Mouse (Mus musculus) MEL (cell line): ENCODE measurements around the gene Axdnd1. TPM values are rescaled to one million over a fixed set of nuclear protein-coding genes. Genes with fewer than 3 reads are reported as not detected.
A peak's percentile ranks its signal among the peaks of the same experiment; 100 is the strongest.

ENCODE experiments used
- DNase-seq: peaks from one replicate; pipeline ENCODE4 v3.0.0; 2011; ENCODE audit warnings: low read depth, low spot score
- H3K27ac ChIP-seq: 2 replicates; pipeline ENCODE4 v1.5.1; 2012; ENCODE audit warnings: low read depth, mild to moderate bottlenecking, control low read depth, low read length, moderate library complexity; ENCODE audit not compliant: control insufficient read depth
- H3K27me3 ChIP-seq, 2 experiments: fragments of 150-350 bp in 1 of 2; sonication (generic) in 1 of 2; 2 replicates each; pipeline ENCODE4 v1.6.1; 2012; ENCODE audit warnings: low read length in 2 of 2, mild to moderate bottlenecking in 2 of 2, improper control_type of control experiment in 1 of 2, moderate library complexity in 1 of 2; ENCODE audit not compliant: insufficient read depth in 2 of 2, control insufficient read depth in 1 of 2
- H3K36me3 ChIP-seq, 2 experiments: 2 replicates each; pipeline ENCODE4 v1.6.1; 2012 to 2014; ENCODE audit warnings: low read length in 2 of 2, improper control_type of control experiment in 1 of 2, inconsistent platforms in 1 of 2, mild to moderate bottlenecking in 1 of 2; ENCODE audit not compliant: insufficient read depth in 2 of 2, control insufficient read depth in 1 of 2
- H3K4me1 ChIP-seq, 2 experiments: fragments of 150-350 bp in 1 of 2; sonication (generic) in 1 of 2; 2 replicates each; pipeline ENCODE4 v1.6.1; 2012; ENCODE audit warnings: low read length in 2 of 2, improper control_type of control experiment in 1 of 2, mild to moderate bottlenecking in 1 of 2; ENCODE audit not compliant: insufficient read depth in 2 of 2, control insufficient read depth in 1 of 2
- H3K4me3 ChIP-seq, 2 experiments: fragments of 150-350 bp in 1 of 2; sonication (generic) in 1 of 2; 2 replicates each; pipeline ENCODE4 v1.5.1; 2012; ENCODE audit warnings: low read depth in 2 of 2, low read length in 2 of 2, mild to moderate bottlenecking in 2 of 2, moderate library complexity in 2 of 2, control low read depth in 1 of 2, improper control_type of control experiment in 1 of 2; ENCODE audit not compliant: control insufficient read depth in 1 of 2, insufficient read depth in 1 of 2
- H3K79me2 ChIP-seq: 2 replicates; pipeline ENCODE4 v1.6.1; 2012; ENCODE audit warnings: mild to moderate bottlenecking, low read length, moderate library complexity; ENCODE audit not compliant: control insufficient read depth, poor library complexity, insufficient read depth
- H3K9ac ChIP-seq: 2 replicates; pipeline ENCODE4 v1.6.1; 2012; ENCODE audit warnings: low read depth, mild to moderate bottlenecking, control low read depth, low read length, moderate library complexity; ENCODE audit not compliant: control insufficient read depth, poor library complexity, severe bottlenecking
- H3K9me3 ChIP-seq: fragments of 150-350 bp; sonication (generic); replicated peaks from 2 replicates; pipeline ENCODE4 v1.6.1; 2012; ENCODE audit warnings: mild to moderate bottlenecking, low read length, improper control_type of control experiment, moderate library complexity; ENCODE audit not compliant: insufficient read depth
- BHLHE40 ChIP-seq: IDR thresholded peaks from 2 replicates; pipeline ENCODE4 v1.6.1; 2012; ENCODE audit warnings: low read depth, mild to moderate bottlenecking, inconsistent platforms, low read length, improper control_type of control experiment, borderline replicate concordance
- CHD1 ChIP-seq: IDR thresholded peaks from 2 replicates; pipeline ENCODE4 v1.6.1; 2012; ENCODE audit warnings: low read depth, mild to moderate bottlenecking, inconsistent platforms, low read length, improper control_type of control experiment
- CHD2 ChIP-seq: IDR thresholded peaks from 2 replicates; pipeline ENCODE4 v1.6.1; 2011; ENCODE audit warnings: low read length, improper control_type of control experiment
- E2F4 ChIP-seq: IDR thresholded peaks from 2 replicates; pipeline ENCODE4 v1.6.1; 2011; ENCODE audit warnings: low read depth, low read length, improper control_type of control experiment, borderline replicate concordance
- ELF1 ChIP-seq: IDR thresholded peaks from 2 replicates; pipeline ENCODE4 v1.6.1; 2014; ENCODE audit warnings: low read depth, mild to moderate bottlenecking, inconsistent platforms, low read length, improper control_type of control experiment, moderate library complexity
- EP300 ChIP-seq, 2 experiments: IDR thresholded peaks; 2 replicates each; pipeline ENCODE4 v1.6.1; 2011; ENCODE audit warnings: improper control_type of control experiment in 2 of 2, low read length in 2 of 2, low read depth in 1 of 2, mild to moderate bottlenecking in 1 of 2
- ETS1 ChIP-seq: IDR thresholded peaks from 2 replicates; pipeline ENCODE4 v1.6.1; 2012; ENCODE audit warnings: low read depth, mild to moderate bottlenecking, inconsistent platforms, low read length, improper control_type of control experiment, moderate library complexity
- GABPA ChIP-seq: IDR thresholded peaks from 2 replicates; pipeline ENCODE4 v1.6.1; 2012; ENCODE audit warnings: low read depth, mild to moderate bottlenecking, inconsistent platforms, low read length, improper control_type of control experiment, moderate library complexity
- GATA1 ChIP-seq: IDR thresholded peaks from 2 replicates; pipeline ENCODE4 v1.6.1; 2011; ENCODE audit warnings: low read depth, low read length, improper control_type of control experiment
- JUND ChIP-seq: IDR thresholded peaks from 2 replicates; pipeline ENCODE4 v1.6.1; 2011; ENCODE audit warnings: low read depth, mild to moderate bottlenecking, improper control_type of control experiment, low read length
- KAT2A ChIP-seq: conservative IDR thresholded peaks from 2 replicates; pipeline ENCODE4 v1.6.1; 2012; ENCODE audit warnings: low read depth, low read length, improper control_type of control experiment, inconsistent platforms
- MAZ ChIP-seq: IDR thresholded peaks from 2 replicates; pipeline ENCODE4 v1.6.1; 2012; ENCODE audit warnings: low read depth, mild to moderate bottlenecking, inconsistent platforms, low read length, improper control_type of control experiment
- MEF2A ChIP-seq: IDR thresholded peaks from 2 replicates; pipeline ENCODE4 v1.6.1; 2014; ENCODE audit warnings: low read depth, mild to moderate bottlenecking, inconsistent platforms, low read length, improper control_type of control experiment; ENCODE audit not compliant: poor library complexity, insufficient replicate concordance, severe bottlenecking; ENCODE audit errors: extremely low read depth
- MXI1 ChIP-seq: IDR thresholded peaks from 2 replicates; pipeline ENCODE4 v1.6.1; 2011; ENCODE audit warnings: mild to moderate bottlenecking, low read depth, low read length, improper control_type of control experiment
- NELFE ChIP-seq: IDR thresholded peaks from 2 replicates; pipeline ENCODE4 v1.6.1; 2011; ENCODE audit warnings: low read depth, low read length, improper control_type of control experiment
- NRF1 ChIP-seq: IDR thresholded peaks from 2 replicates; pipeline ENCODE4 v1.6.1; 2014; ENCODE audit warnings: low read depth, mild to moderate bottlenecking, inconsistent platforms, low read length, improper control_type of control experiment, moderate library complexity; ENCODE audit not compliant: poor library complexity, insufficient read depth, severe bottlenecking
- POLR2AphosphoS2 ChIP-seq: IDR thresholded peaks from 2 replicates; pipeline ENCODE4 v1.6.1; 2011; ENCODE audit warnings: low read length, improper control_type of control experiment
- RAD21 ChIP-seq: IDR thresholded peaks from 2 replicates; pipeline ENCODE4 v1.6.1; 2011; ENCODE audit warnings: mild to moderate bottlenecking, low read depth, low read length, improper control_type of control experiment
- RCOR1 ChIP-seq: IDR thresholded peaks from 2 replicates; pipeline ENCODE4 v1.6.1; 2012; ENCODE audit warnings: low read depth, mild to moderate bottlenecking, inconsistent platforms, low read length, improper control_type of control experiment
- SIN3A ChIP-seq: IDR thresholded peaks from 2 replicates; pipeline ENCODE4 v1.6.1; 2012; ENCODE audit warnings: low read length, improper control_type of control experiment, inconsistent platforms
- SMC3 ChIP-seq: IDR thresholded peaks from 2 replicates; pipeline ENCODE4 v1.6.1; 2011; ENCODE audit warnings: low read depth, low read length, improper control_type of control experiment
- TAL1 ChIP-seq: IDR thresholded peaks from 2 replicates; pipeline ENCODE4 v1.6.1; 2012; ENCODE audit warnings: mild to moderate bottlenecking, inconsistent platforms, low read length, moderate library complexity, mixed read lengths
- TBP ChIP-seq: IDR thresholded peaks from 2 replicates; pipeline ENCODE4 v1.8.0; 2011; ENCODE audit warnings: low read depth, low read length, improper control_type of control experiment
- TCF12 ChIP-seq: IDR thresholded peaks from 2 replicates; pipeline ENCODE4 v1.6.1; 2014; ENCODE audit warnings: low read depth, mild to moderate bottlenecking, inconsistent platforms, low read length, improper control_type of control experiment, moderate library complexity
- UBTF ChIP-seq: IDR thresholded peaks from 2 replicates; pipeline ENCODE4 v1.6.1; 2012; ENCODE audit warnings: low read depth, mild to moderate bottlenecking, inconsistent platforms, low read length, improper control_type of control experiment, moderate library complexity, borderline replicate concordance; ENCODE audit not compliant: insufficient read depth
- USF2 ChIP-seq, 2 experiments: IDR thresholded peaks; 2 replicates each; pipeline ENCODE4 v1.6.1; 2011 to 2012; ENCODE audit warnings: improper control_type of control experiment in 2 of 2, low read length in 2 of 2, borderline replicate concordance in 1 of 2, inconsistent platforms in 1 of 2, low read depth in 1 of 2, mild to moderate bottlenecking in 1 of 2; ENCODE audit not compliant: insufficient read depth in 1 of 2
- ZC3H11A ChIP-seq: IDR thresholded peaks from 2 replicates; pipeline ENCODE4 v1.6.1; 2012; ENCODE audit warnings: low read depth, mild to moderate bottlenecking, inconsistent platforms, low read length, improper control_type of control experiment
- ZKSCAN1 ChIP-seq: IDR thresholded peaks from 2 replicates; pipeline ENCODE4 v1.6.1; 2012; ENCODE audit warnings: low read depth, mild to moderate bottlenecking, inconsistent platforms, low read length, improper control_type of control experiment, moderate library complexity
- ZNF384 ChIP-seq: IDR thresholded peaks from 2 replicates; pipeline ENCODE4 v1.6.1; 2012; ENCODE audit warnings: low read depth, mild to moderate bottlenecking, inconsistent platforms, low read length, improper control_type of control experiment
- polyA plus RNA-seq, 2 experiments: library from polyadenylated mRNA; stranded (reverse) in 1 of 2; unstranded in 1 of 2; fragments of >175 nt in 1 of 2; fragments of >200 nt in 1 of 2; gene quantifications; 2 replicates each; pipeline versions ENCODE4 v1.2.1 to v1.2.4; 2012; ENCODE audit warnings: low replicate concordance in 2 of 2, low read depth in 1 of 2; ENCODE audit not compliant: insufficient read length in 2 of 2, insufficient read depth in 1 of 2, missing spikeins in 1 of 2
- total RNA-seq: library from RNA; depleted of rRNA; stranded (reverse); fragments of 300-350 nt; gene quantifications from 2 replicates; pipeline ENCODE4 v1.2.3, GENCODE M21; 2012

The Axdnd1 gene
- total and polyA plus RNA-seq, 3 experiments = 0.08 to 0.29 TPM; not detected in 1

DNA sequence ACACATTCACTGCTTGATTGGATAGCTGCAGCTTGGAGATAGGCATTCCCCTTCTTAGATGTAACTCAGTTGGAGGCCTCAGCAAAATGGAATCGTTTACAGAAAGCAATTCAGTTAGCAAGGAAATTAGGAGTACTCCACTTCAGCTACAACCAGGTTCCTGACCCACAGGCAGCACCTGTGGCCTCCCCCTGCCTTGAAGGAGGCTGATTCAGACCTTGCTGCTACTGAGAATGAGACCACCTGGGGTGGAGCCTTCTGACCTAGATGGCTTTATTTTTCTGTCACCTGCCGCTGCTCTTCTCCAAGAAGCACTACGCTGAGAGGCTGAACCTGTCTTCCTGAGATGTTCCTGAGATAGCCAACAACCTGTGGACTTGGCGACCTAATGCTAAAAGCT is 12.4 kb downstream of the Axdnd1 start:
- no peaks in the 10 kb centered on the region for H3K27me3 ChIP-seq
- H3K79me2 ChIP-seq = no peaks in the 10 kb centered on the region
- no peak for DNase-seq
- peaks cover 0 to 17% of the 10 kb centered on the region in 2 experiments; a peak in 2 of 4 replicates for H3K36me3 ChIP-seq
- H3K4me1 ChIP-seq = peaks cover 13% of the 10 kb centered on the region in 2 experiments
- H3K9ac ChIP-seq = no peak overlapping the region
- no peaks in the 10 kb centered on the region for H3K9me3 ChIP-seq
- H3K4me3 ChIP-seq = no peak overlapping the region
- peak overlapping the region; percentile 37; the same call in 1 of the 2 replicates for H3K27ac ChIP-seq
- TF ChIP-seq UBTF = no peak
- no peak for TF ChIP-seq ZNF384
- no peak for TF ChIP-seq KAT2A
- no peak for TF ChIP-seq TBP
- TF ChIP-seq TAL1 = no peak
- TF ChIP-seq MEF2A = no peak
- TF ChIP-seq SIN3A = no peak
- no peak for TF ChIP-seq NELFE
- TF ChIP-seq CHD2 = no peak
- no peak for TF ChIP-seq MAZ
- no peak for TF ChIP-seq SMC3
- TF ChIP-seq ELF1 = no peak
- TF ChIP-seq, all 39 proteins: peak for 0

DNA sequence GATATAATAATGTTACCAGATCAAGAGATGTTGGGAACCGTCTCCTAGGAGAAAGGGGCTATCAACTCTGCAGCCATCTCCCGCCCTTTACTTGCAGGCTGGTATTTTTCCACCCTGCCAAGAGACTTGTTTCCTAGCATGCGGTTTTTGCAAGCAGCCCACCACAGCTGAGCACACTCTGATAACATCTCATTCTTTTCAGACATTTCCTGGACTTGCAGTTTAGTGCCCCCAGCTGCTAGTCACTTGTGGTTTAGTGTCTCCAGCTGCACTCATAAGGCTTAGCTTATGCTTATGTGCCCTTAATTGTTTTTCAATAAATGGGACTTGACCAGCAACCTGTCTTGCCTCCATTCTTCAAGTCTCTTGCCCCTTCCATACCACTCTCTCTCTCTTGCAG is 13.0 kb downstream of the Axdnd1 start:
- H3K79me2 ChIP-seq = no peaks in the 10 kb centered on the region
- peaks cover 0 to 17% of the 10 kb centered on the region in 2 experiments; a peak in 2 of 4 replicates for H3K36me3 ChIP-seq
- peak overlapping the region in 1 of 2 experiments; percentile 28; a peak in 1 of 4 replicates for H3K4me3 ChIP-seq
- H3K4me1 ChIP-seq = peaks cover 13% of the 10 kb centered on the region in 2 experiments
- H3K27me3 ChIP-seq = no peaks in the 10 kb centered on the region
- peak overlapping the region; percentile 37; the same call in 1 of the 2 replicates for H3K27ac ChIP-seq
- H3K9ac ChIP-seq = no peak overlapping the region
- no peaks in the 10 kb centered on the region for H3K9me3 ChIP-seq
- peak; percentile 61 for DNase-seq
- TF ChIP-seq NELFE = no peak
- TF ChIP-seq USF2 (IDR thresholded peaks at IDR 0.05; ENCODE audit: borderline replicate concordance in 1 of 2, insufficient read depth in 1 of 2, low read depth in 1 of 2, low read length in 2 of 2) = no peak
- TF ChIP-seq TCF12 = peak; percentile 87
- no peak for TF ChIP-seq CHD1
- TF ChIP-seq SMC3 = no peak
- TF ChIP-seq KAT2A = no peak
- peak; percentile 99 for TF ChIP-seq ETS1
- TF ChIP-seq MAZ = peak; percentile 78; the same call in 1 of the 2 replicates
- peak; percentile 70 for TF ChIP-seq GATA1
- TF ChIP-seq E2F4 = no peak
- no peak for TF ChIP-seq GABPA
- TF ChIP-seq POLR2AphosphoS2 = no peak
- TF ChIP-seq EP300 (IDR thresholded peaks at IDR 0.05; ENCODE audit: low read depth in 1 of 2, low read length in 2 of 2) = peak; percentile 60 to 66; a peak in 3 of 4 replicates
- TF ChIP-seq TAL1 = peak; percentile 47
- TF ChIP-seq RAD21 = no peak; the same call in 1 of the 2 replicates
- no peak for TF ChIP-seq NRF1
- no peak for TF ChIP-seq TBP
- no peak; the same call in 1 of the 2 replicates for TF ChIP-seq CHD2
- no peak for TF ChIP-seq ZC3H11A
- TF ChIP-seq SIN3A = peak; percentile 73
- TF ChIP-seq ZKSCAN1 = no peak
- peak; percentile 53; the same call in 1 of the 2 replicates for TF ChIP-seq MXI1
- TF ChIP-seq BHLHE40 = no peak
- 0 out of 2 replicates have a peak, but pooled peaks have one; percentile 37 for TF ChIP-seq RCOR1
- no peak for TF ChIP-seq JUND
- no peak for TF ChIP-seq UBTF
- no peak for TF ChIP-seq MEF2A
